Comparison of ENCODE assay signal across 8 mouse cellular contexts in genomic region chr7:6777107-6777506, GRCm38 (mm10). TPM values are rescaled to one million over a fixed set of nuclear protein-coding genes. Genes with fewer than 3 reads are reported as not detected.
A peak's percentile ranks its signal among the peaks of the same experiment; 100 is the strongest.
DNase-seq lines count a peak whose midpoint lies in the region; ATAC-seq lines count a peak whose summit lies in the region.

No protein-coding gene starts in this region.

- 56% methylated on average over 2 of the region's 2 CpGs for WGBS in liver, embryonic 12.5 days (ENCODE audit: insufficient replicate concordance)
- WGBS in stomach, embryonic 16.5 days = 29% methylated on average over 2 of the region's 2 CpGs
- 68% methylated on average over 2 of the region's 2 CpGs for WGBS in forebrain, embryonic 12.5 days

- peak; percentile 21; the same call in 1 of the 2 replicates for ATAC-seq in liver, embryonic 12.5 days
- peak; percentile 53 for ATAC-seq in stomach, embryonic 16.5 days (ENCODE audit: insufficient read depth, low FRiP score)
- no peak for ATAC-seq in forebrain, embryonic 12.5 days (ENCODE audit: low FRiP score)

- no peaks in the 10 kb centered on the region for H3K4me1 ChIP-seq in liver, embryonic 12.5 days
- H3K4me1 ChIP-seq in stomach, embryonic 16.5 days (ENCODE audit: control insufficient read depth, insufficient read depth, low read length) = peaks cover 39% of the 10 kb centered on the region
- peaks cover 6% of the 10 kb centered on the region; the same call in 1 of the 2 replicates for H3K4me1 ChIP-seq in forebrain, embryonic 12.5 days

- H3K4me2 ChIP-seq in liver, embryonic 12.5 days = no peak overlapping the region
- no peak overlapping the region for H3K4me2 ChIP-seq in stomach, embryonic 16.5 days (ENCODE audit: low read depth, low read length)
- H3K4me2 ChIP-seq in forebrain, embryonic 12.5 days = no peak overlapping the region

- no peaks in the 10 kb centered on the region for H3K9me3 ChIP-seq in liver, embryonic 12.5 days (replicated peaks)
- no peaks in the 10 kb centered on the region for H3K9me3 ChIP-seq in stomach, embryonic 16.5 days (replicated peaks; ENCODE audit: control insufficient read depth, low read length)
- no peaks in the 10 kb centered on the region for H3K9me3 ChIP-seq in forebrain, embryonic 12.5 days

- H3K36me3 ChIP-seq in liver, embryonic 12.5 days = no peaks in the 10 kb centered on the region
- H3K36me3 ChIP-seq in stomach, embryonic 16.5 days (ENCODE audit: control insufficient read depth, insufficient read depth, low read length) = no peaks in the 10 kb centered on the region
- H3K36me3 ChIP-seq in forebrain, embryonic 12.5 days (replicated peaks) = no peaks in the 10 kb centered on the region

- no peak overlapping the region for H3K4me3 ChIP-seq in liver, embryonic 12.5 days
- H3K4me3 ChIP-seq in stomach, embryonic 16.5 days (replicated peaks; ENCODE audit: low read length) = no peak overlapping the region
- H3K4me3 ChIP-seq in forebrain, embryonic 12.5 days (replicated peaks) = no peak overlapping the region

- DNase-seq in embryo, embryonic 9.5 days (ENCODE audit: extremely low spot score) = peak; percentile 31
- DNase-seq in embryo, embryonic 10 days (ENCODE audit: low spot score) = no peak
- peak; percentile 25 for DNase-seq in retina, postnatal 1 day
- no peak for DNase-seq in retina, embryonic 14.5 days (ENCODE audit: low spot score)
- DNase-seq in frontal cortex, postnatal 10 days (ENCODE audit: low spot score in 2 of 2) = no peak

- no peaks in the 10 kb centered on the region for H3K27me3 ChIP-seq in liver, embryonic 12.5 days (replicated peaks)
- H3K27me3 ChIP-seq in stomach, embryonic 16.5 days (ENCODE audit: control insufficient read depth, insufficient read depth, low read length) = no peaks in the 10 kb centered on the region
- H3K27me3 ChIP-seq in forebrain, embryonic 12.5 days = no peaks in the 10 kb centered on the region

- peak overlapping the region; percentile 31; the same call in 1 of the 2 replicates for H3K27ac ChIP-seq in liver, embryonic 12.5 days
- peak overlapping the region; percentile 83 for H3K27ac ChIP-seq in stomach, embryonic 16.5 days (ENCODE audit: low read length)
- no peak overlapping the region for H3K27ac ChIP-seq in forebrain, embryonic 12.5 days

- no peak overlapping the region for H3K9ac ChIP-seq in liver, embryonic 12.5 days
- peak overlapping the region; percentile 35; the same call in 1 of the 2 replicates for H3K9ac ChIP-seq in stomach, embryonic 16.5 days (ENCODE audit: low read length)
- no peak overlapping the region for H3K9ac ChIP-seq in forebrain, embryonic 12.5 days

RNA-seq across cellular contexts. Expression of gene Usp29, which starts 46.7 kb away (rescaled TPM):
- 2.7 and 3.7 TPM in 2 replicates for polyA plus RNA-seq in liver, embryonic 12.5 days (2016; fragmentation: Nextera tagmentation; extraction: Ambion mirVana)
- polyA plus RNA-seq in stomach, embryonic 16.5 days (2015; fragmentation: Nextera tagmentation; extraction: Ambion mirVana) = 4.9 and 5.6 TPM in 2 replicates
- 19.5 and 21.0 TPM in 2 replicates for polyA plus RNA-seq in forebrain, embryonic 12.5 days (2016; fragmentation: Nextera tagmentation; extraction: Ambion mirVana)

RNA-seq across cellular contexts. Expression of gene Peg3, which starts 46.9 kb away (rescaled TPM):
- 75.1 and 81.6 TPM in 2 replicates for polyA plus RNA-seq in liver, embryonic 12.5 days (2016; fragmentation: Nextera tagmentation; extraction: Ambion mirVana)
- 148 and 157 TPM in 2 replicates for polyA plus RNA-seq in stomach, embryonic 16.5 days (2015; fragmentation: Nextera tagmentation; extraction: Ambion mirVana)
- polyA plus RNA-seq in forebrain, embryonic 12.5 days (2016; fragmentation: Nextera tagmentation; extraction: Ambion mirVana) = 119 and 132 TPM in 2 replicates

Comparison
In these comparisons a context has a peak if more than half of its experiments do, and no peak if none do; other contexts are left out.
1. DNase-seq: peak in embryo, embryonic 9.5 days (single experiment) and retina, postnatal 1 day (single experiment); none in embryo, embryonic 10 days (single experiment), retina, embryonic 14.5 days (single experiment) and frontal cortex, postnatal 10 days (0 of 2).